Mouse (Mus musculus): ENCODE data around the gene Olfr1228.

Olfr1228 gene

DNA sequence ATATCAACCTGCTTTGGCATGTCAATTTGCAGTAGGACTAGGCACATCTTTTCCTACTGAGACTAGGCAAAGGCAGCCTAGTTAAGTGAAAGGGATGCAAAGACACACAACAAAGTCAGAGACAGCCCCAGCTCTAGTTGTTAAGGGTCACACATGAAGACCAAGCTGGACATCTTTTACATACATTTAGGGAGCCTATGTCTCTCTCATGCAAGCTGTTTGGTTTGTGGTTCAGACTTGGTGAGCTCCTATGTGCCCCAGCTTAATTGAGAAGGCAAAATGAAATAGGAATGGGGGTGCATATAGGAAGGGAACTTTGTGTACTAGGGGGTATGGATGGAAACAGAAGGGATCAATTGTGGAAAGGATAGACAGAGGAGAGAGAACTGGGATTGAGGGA lies at the start of gene Olfr1228:
TSS of gene Olfr1228 (minus strand) at position 101 of the 400 bp plus-strand sequence.
- no peak for DNase-seq (ENCODE audit: low spot score)

GRCm38 (mm10) chr2:89297168-89297567 lies 43.3 kb upstream of the Olfr1228 start, which contains the start of gene Olfr1230:
TSS of gene Olfr1230 (minus strand) at chr2:89297268.
- no peak for DNase-seq (ENCODE audit: low spot score)

DNA sequence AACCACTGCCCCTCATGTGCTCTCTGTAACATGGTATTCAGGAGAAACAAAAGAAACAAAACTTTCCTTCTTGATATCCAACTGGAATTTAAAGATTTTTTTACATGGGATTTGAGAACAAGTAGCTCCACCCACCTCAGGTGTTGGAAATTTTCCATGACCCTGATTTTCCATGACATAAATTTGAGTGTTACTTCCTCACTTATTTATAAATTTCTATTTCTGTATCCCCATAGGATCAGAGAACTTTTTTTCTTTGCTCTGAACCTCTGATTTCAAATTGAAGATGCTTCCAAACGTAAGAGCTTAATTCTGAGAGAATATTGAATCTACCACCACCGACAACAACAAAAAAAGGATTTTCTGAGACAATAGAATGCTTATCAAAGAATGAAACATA lies 34.1 kb upstream of the Olfr1228 start, which contains the start of gene Olfr1229:
TSS of gene Olfr1229 (minus strand) at position 101 of the 400 bp plus-strand sequence.
- no peak for DNase-seq (ENCODE audit: low spot score)

DNA sequence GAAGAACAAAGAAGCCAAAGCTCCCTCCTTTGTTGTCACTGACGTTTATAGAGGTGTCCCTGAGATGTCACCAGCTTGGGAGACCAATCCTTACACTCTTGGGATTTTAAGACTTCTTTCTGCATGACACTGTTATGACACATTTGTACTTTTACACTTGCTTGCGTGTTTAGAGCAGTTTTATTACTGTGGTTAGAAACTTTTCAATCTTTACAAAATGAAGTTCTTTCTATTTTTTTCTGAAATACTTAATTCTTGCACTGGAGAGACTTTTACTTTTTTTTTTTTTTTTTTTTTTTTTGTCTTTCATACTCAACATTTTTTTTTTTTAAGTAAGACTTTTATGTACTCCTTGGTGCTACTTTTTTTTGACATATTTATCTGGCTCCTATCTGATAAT lies 53.9 kb downstream of the Olfr1228 start, which contains the start of gene Olfr1226:
TSS of gene Olfr1226 (minus strand) at position 101 of the 400 bp plus-strand sequence.
- no peak for DNase-seq (ENCODE audit: low spot score)
